Mouse (Mus musculus): ENCODE measurements at regions not wholly inside any gene's neighbourhood (a gene's known extent, or its start where the extent isn't known, plus 50 kb on each side); places are given as distances from the start of the nearest gene placed in this dataset.
A peak's percentile ranks its signal among the peaks of the same experiment; 100 is the strongest.

DNA sequence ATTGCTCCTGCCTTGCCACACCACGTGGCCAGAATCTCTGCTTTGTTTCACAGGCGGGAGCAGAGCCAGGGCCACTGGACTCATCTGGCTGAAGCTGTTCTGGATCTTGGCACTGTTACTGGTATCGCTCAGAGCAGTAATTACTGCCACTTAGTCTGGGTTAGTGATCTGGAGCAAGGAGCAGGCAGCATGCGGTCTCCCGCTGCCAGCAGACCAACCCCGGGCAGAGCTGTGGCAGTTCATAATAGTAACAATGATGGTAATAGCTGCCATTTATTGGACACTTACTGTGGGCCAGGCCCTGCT lies 217.3 kb upstream of the 4930535I16Rik start:
- intact Hi-C loops (cut with DNase I): no loop called here
- DNase-seq (ENCODE audit: low spot score in 2 of 2): peak in 1 of 2 experiments; percentile 13

- intact Hi-C loops (cut with DNase I): no loop called here
- DNase-seq (ENCODE audit: low spot score in 2 of 2): no peak
Measured at GRCm38 (mm10) chr4:124134341-124135164, 216.7 kb upstream of the 4930535I16Rik start.

DNA sequence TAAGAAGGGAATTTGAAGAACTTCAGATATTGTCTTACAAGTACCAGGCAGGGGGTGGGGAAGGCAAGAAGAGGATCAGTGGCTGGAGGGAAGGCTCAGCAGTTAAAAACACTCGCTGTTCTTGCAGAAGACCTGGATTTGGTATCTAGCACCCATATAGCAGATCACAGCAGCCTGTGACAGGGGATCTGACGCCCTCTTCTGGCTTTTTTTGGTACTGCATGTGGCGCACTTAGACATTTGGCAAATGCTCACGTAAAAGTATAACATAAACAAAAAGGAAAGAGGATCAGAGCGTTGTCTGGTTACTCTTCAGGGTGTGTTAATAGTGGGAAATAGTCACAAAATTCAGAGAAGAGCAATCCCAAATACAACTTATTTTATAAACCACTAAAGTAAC lies 213.1 kb upstream of the 4930535I16Rik start:
- DNase-seq (ENCODE audit: low spot score in 2 of 2): no peak
- intact Hi-C loops (cut with DNase I): no loop called here

DNA sequence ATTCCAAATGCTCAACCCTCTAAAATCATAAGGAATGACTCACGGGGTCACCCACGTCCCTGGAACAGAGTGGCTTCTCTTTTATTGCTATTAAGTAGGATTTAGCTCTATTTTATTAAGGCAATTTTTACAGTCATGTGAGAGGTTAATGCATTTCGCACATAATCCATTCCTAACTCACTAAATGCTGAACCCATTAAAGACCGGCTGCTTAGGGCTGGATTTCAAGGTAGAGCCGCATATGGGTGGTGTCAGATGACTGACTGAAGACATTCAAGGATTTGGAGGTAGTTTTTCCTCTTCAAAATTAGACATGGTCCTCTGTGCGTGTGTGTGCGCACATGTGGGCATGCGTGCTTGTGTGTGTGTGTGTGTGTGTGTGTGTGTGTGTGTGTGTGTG lies 208.4 kb upstream of the 4930535I16Rik start:
- no peak for DNase-seq (ENCODE audit: low spot score in 2 of 2)
- intact Hi-C loops (cut with DNase I): no loop called here

GRCm38 (mm10) chr4:124120334-124120733 lies 202.5 kb upstream of the 4930535I16Rik start:
- no peak for DNase-seq (ENCODE audit: low spot score in 2 of 2)
- intact Hi-C loops (cut with DNase I): no loop called here

- intact Hi-C loops (cut with DNase I): no loop called here
- no peak for DNase-seq (ENCODE audit: low spot score in 2 of 2)
Measured at GRCm38 (mm10) chr4:124113856-124114345, 196.1 kb upstream of the 4930535I16Rik start.

- no peak for DNase-seq (ENCODE audit: low spot score in 2 of 2)
- intact Hi-C loops (cut with DNase I): no loop called here
Measured at GRCm38 (mm10) chr4:124110705-124111104, 192.9 kb upstream of the 4930535I16Rik start.

GRCm38 (mm10) chr4:124109371-124109770 lies 191.5 kb upstream of the 4930535I16Rik start:
- intact Hi-C loops (cut with DNase I): no loop called here
- DNase-seq (ENCODE audit: low spot score in 2 of 2): no peak

DNA sequence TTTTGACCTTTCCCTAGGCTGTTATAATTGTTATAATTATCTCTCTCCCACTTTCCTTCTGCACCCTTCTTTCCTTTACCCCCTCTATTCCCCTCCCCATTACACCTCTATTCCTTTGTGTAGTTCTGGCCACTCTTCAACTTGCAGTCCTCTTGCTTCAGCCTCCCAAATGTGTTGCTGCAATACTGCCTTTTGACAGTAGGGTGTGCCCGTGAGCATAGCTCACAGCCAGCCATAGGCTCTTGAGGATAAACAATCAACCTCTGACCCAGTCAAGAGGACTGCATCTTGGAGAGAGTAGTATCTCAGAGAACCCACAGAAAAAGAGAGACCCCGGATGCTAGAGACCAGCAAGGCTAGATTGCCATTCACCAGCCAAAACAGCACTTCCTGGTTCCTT lies 184.9 kb upstream of the 4930535I16Rik start:
- no peak for DNase-seq (ENCODE audit: low spot score in 2 of 2)
- intact Hi-C loops (cut with DNase I): no loop called here

DNA sequence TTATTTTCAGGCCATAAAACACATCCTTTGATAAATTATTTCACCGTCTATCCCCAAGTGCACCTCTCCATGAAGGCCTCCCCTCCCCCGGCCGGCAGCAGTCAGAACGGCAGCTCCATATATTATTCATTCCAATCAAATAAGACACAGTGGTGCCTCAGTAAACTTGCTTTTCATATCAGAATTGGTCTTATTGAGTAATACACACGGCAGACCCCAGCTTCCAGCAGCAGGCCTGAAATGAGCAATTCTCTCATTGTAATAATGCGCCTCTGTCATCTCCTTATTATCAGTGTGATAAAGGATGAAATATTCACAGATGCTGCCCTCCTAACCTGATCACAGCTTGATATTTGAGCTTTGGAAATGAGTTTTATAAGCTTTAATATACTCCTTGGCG lies 169.0 kb upstream of the 4930535I16Rik start:
- intact Hi-C loops (cut with DNase I): no loop called here
- no peak for DNase-seq (ENCODE audit: low spot score in 2 of 2)

DNA sequence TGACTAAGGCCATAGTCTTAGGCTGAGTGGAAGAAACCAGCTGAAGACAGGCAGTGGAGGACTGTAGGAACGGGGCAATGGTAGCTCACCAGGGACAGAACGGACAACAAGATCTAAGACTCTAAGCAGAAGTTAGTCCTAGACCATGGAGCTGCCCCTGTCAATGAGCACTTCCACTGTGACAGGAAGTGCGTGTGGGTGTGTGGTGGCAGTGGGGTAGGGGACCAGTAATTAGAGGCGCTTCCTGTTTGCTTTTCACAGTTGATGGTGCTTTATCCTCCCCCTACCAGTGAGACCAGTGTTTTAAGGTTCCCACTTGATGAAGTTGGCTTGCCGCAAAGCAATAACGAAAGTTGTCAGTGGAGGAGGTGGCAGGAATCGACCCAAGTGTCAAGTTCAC lies 168.4 kb upstream of the 4930535I16Rik start:
- no peak for DNase-seq (ENCODE audit: low spot score in 2 of 2)

GRCm38 (mm10) chr4:124079603-124080002 lies 161.8 kb upstream of the 4930535I16Rik start:
- intact Hi-C loops (cut with DNase I): no loop called here
- no peak for DNase-seq (ENCODE audit: low spot score in 2 of 2)

More for the DNA sequence above, 168.4 kb upstream of the 4930535I16Rik start:
- intact Hi-C loops (cut with DNase I): no loop called here

DNA sequence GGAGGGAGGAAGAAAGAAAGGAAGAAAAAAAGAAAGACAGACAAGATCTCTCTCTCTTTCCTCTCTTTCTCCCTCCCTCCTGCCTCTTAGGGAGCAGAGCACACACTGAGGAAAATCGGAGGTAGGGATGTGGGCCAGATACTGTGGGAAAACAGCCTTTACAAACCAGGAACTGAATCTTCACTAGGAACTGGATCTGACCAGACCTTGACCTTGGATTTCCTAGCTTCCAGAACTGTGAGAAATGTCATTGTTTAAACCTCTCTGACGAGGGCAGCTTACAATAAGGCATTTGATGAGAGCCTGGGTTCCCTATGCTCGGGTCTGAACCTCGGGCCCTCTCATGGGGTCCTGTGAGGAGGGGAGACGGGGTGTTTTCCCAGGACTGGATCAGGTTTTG lies 157.7 kb upstream of the 4930535I16Rik start:
- intact Hi-C loops (cut with DNase I): no loop called here
- DNase-seq (ENCODE audit: low spot score in 2 of 2): no peak

DNA sequence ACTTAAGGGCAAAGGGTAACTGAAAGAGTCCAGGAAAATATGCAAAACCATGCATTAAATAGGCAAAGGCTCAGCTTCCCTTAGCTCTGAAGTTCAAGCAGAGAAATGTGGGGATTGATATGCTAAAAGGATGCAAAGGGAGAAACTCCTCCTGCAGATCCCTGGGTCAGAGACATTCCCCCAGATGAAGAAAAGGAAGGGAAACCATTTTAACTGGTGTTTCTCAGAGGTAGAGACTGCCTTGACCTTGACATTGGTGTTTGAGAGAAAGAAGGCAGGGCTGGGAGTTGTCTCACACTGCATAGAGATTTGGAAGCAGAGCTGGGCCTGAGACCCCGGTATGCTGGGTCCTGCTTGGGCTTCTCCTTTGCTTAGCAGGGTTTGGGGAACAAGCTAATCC lies 155.8 kb upstream of the 4930535I16Rik start:
- DNase-seq (ENCODE audit: low spot score in 2 of 2): no peak
- intact Hi-C loops (cut with DNase I): no loop called here

DNA sequence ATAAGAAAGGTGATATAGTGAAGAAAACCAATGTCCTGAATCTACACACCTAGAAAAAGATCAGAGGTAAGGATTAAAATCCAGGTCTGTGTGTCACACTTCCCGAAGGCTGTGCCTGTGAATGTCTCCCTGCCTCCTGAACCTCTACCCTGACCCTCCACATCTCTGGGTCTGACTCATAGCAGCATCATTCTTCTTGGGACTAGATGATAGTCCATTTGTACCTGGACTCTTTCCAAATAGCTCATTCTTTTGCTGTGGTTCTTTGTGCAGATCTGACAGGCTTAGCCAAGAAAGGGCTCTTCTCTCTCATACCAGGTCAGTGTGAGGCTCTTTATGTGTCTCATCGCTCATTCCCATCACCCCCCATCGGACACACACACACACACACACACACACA lies 146.8 kb upstream of the 4930535I16Rik start:
- DNase-seq (ENCODE audit: low spot score in 2 of 2): no peak
- intact Hi-C loops (cut with DNase I): no loop called here

DNA sequence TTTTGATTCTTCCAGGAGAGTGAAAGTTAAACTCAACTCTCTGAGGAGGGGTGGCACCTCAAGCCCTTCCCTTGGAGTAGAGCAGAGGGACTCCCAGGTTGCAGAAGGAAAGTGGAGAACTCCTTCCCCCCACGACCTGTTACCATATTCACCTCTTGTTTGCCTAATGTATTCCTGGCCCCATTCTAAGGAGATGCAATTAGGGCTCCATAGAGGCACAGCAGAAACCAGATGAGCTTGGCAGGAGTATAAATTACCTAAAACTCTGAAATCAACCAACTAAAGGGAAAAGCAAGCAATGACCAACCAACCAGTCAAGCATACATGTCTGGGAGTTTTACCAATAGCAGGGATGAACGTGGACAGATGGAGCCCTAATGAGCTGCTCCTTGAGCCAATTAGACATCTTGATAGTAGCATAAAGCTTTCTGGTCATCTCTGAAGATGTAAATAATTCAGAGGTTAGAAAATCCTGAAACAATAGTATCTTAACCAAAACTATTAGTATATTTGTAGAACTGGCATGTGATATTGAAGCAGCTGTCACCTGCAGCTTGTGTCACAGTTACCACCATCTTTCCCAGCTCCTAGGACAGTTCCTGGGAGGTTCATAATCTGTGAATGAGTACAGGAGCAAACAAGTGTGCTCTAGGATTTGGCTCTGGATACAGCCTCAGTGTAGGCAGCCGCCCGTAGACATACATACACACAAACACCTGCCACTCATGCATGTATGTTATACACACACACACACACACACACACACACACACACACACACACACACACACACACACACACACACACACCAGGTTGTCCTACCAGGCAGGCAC lies 145.7 kb upstream of the 4930535I16Rik start:
- intact Hi-C loops (cut with DNase I): no loop called here
- no peak for DNase-seq (ENCODE audit: low spot score in 2 of 2)

GRCm38 (mm10) chr4:124057607-124058006 lies 139.8 kb upstream of the 4930535I16Rik start:
- intact Hi-C loops (cut with DNase I): no loop called here
- DNase-seq (ENCODE audit: low spot score in 2 of 2): no peak

- intact Hi-C loops (cut with DNase I): no loop called here
- DNase-seq (ENCODE audit: low spot score in 2 of 2): no peak
Measured at GRCm38 (mm10) chr4:124054240-124054760, 136.5 kb upstream of the 4930535I16Rik start.

GRCm38 (mm10) chr4:124053340-124054038 lies 135.7 kb upstream of the 4930535I16Rik start:
- DNase-seq (ENCODE audit: low spot score in 2 of 2): no peak
- intact Hi-C loops (cut with DNase I): no loop called here

DNA sequence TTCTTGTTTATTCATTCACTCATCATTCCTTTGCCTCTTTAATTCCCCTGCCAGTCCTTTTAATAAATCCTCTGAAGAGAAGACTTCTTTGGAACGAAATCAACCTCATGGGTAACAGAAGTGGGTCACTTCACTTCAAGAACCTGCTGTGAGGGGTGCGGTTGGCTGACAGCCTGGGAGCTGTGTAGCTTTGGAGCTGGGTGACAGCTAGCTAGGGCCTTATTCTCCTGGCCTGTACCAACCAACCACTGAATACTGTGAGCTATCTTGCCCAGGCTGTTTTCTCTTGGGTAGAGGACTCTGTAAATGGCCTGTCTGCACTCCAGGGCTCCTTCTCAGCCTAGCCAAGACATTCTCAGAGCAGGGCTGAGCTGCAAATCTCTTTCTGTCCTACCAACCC lies 134.6 kb upstream of the 4930535I16Rik start:
- intact Hi-C loops (cut with DNase I): no loop called here
- DNase-seq (ENCODE audit: low spot score in 2 of 2): no peak

Measured in left cerebral cortex, postnatal 36 days (tissue).